Mouse (Mus musculus) cerebellum, adult 2 months (tissue): Measurements from ENCODE around the gene Abhd17c.

Experiments
- CTCF ChIP-seq: fragments of 200-500 bp; IDR thresholded peaks from 2 replicates; pipeline ENCODE4 v1.5.1; 2011; ENCODE audit warnings: low read depth, mild to moderate bottlenecking, control low read depth, low read length, moderate library complexity, borderline replicate concordance; ENCODE audit not compliant: insufficient read depth
- POLR2A ChIP-seq: fragments of 200-500 bp; IDR thresholded peaks from 2 replicates; pipeline ENCODE4 v1.6.1; 2011; ENCODE audit warnings: low read length, control low read depth, borderline replicate concordance; ENCODE audit not compliant: insufficient read depth

- no peak for TF ChIP-seq POLR2A
- peak; percentile 24; the same call in 1 of the 2 replicates for TF ChIP-seq CTCF
Observed at GRCm38 (mm10) chr7:84089777-84090176, 61.9 kb downstream of the Abhd17c start.
